Mouse (Mus musculus) cerebellum, adult 2 months (tissue): ENCODE measurements around the gene Dffa.

Source experiments
- CTCF ChIP-seq: fragments of 200-500 bp; IDR thresholded peaks from 2 replicates; pipeline ENCODE4 v1.5.1; 2011; ENCODE audit warnings: low read depth, mild to moderate bottlenecking, control low read depth, low read length, moderate library complexity, borderline replicate concordance; ENCODE audit not compliant: insufficient read depth
- POLR2A ChIP-seq: fragments of 200-500 bp; IDR thresholded peaks from 2 replicates; pipeline ENCODE4 v1.6.1; 2011; ENCODE audit warnings: low read length, control low read depth, borderline replicate concordance; ENCODE audit not compliant: insufficient read depth

GRCm38 (mm10) chr4:149123432-149123831 is 19.5 kb downstream of the Dffa start:
- TF ChIP-seq CTCF (no peak), POLR2A (no peak)
